Mouse (Mus musculus): ENCODE results near the gene AC134908.4. TPM values are rescaled to one million over a fixed set of nuclear protein-coding genes. Genes with fewer than 3 reads are reported as not detected.

AC134908.4 gene
- polyA plus RNA-seq, 1 experiment from 2014 or later = not detected

- no peak for ATAC-seq (ENCODE audit: low read depth)
- no peaks in the 10 kb centered on the region for H3K4me1 ChIP-seq (replicated peaks; ENCODE audit: control insufficient read depth, insufficient read depth, low read length)
- no peak overlapping the region for H3K27ac ChIP-seq (ENCODE audit: low read length)
- no peaks in the 10 kb centered on the region for H3K9me3 ChIP-seq (ENCODE audit: control insufficient read depth, low read length)
- H3K4me2 ChIP-seq (ENCODE audit: low read depth, low read length) = no peak overlapping the region
- no peak overlapping the region for H3K4me3 ChIP-seq (ENCODE audit: low read length)
- no peaks in the 10 kb centered on the region for H3K36me3 ChIP-seq (ENCODE audit: control insufficient read depth, insufficient read depth, low read length)
- no peaks in the 10 kb centered on the region for H3K27me3 ChIP-seq (ENCODE audit: control insufficient read depth, insufficient read depth, low read depth, low read length)
- WGBS = 62% methylated on average over 5 of the region's 5 CpGs
- H3K9ac ChIP-seq (ENCODE audit: low read length) = no peak overlapping the region
These were observed 29.6 kb downstream of the AC134908.4 start for GRCm38 (mm10) chr17:25765886-25766285.

- Histone ChIP-seq H3K4me3 (ENCODE audit: low read length) (no peak overlapping the region), H3K27me3 (ENCODE audit: control insufficient read depth, insufficient read depth, low read depth, low read length) (no peaks in the 10 kb centered on the region), H3K4me2 (ENCODE audit: low read depth, low read length) (no peak overlapping the region), H3K4me1 (replicated peaks; ENCODE audit: control insufficient read depth, insufficient read depth, low read length) (no peaks in the 10 kb centered on the region), H3K9ac (ENCODE audit: low read length) (no peak overlapping the region), H3K36me3 (ENCODE audit: control insufficient read depth, insufficient read depth, low read length) (no peaks in the 10 kb centered on the region), H3K27ac (ENCODE audit: low read length) (no peak overlapping the region), H3K9me3 (ENCODE audit: control insufficient read depth, low read length) (no peaks in the 10 kb centered on the region)
- 51% methylated on average over 3 of the region's 3 CpGs for WGBS
- ATAC-seq (ENCODE audit: low read depth) = no peak
These were observed 32.9 kb downstream of the AC134908.4 start for GRCm38 (mm10) chr17:25762591-25762990.

GRCm38 (mm10) chr17:25761561-25761970 is 33.9 kb downstream of the AC134908.4 start:
- Histone ChIP-seq H3K4me1 (replicated peaks; ENCODE audit: control insufficient read depth, insufficient read depth, low read length) (no peaks in the 10 kb centered on the region), H3K4me3 (ENCODE audit: low read length) (no peak overlapping the region), H3K9me3 (ENCODE audit: control insufficient read depth, low read length) (no peaks in the 10 kb centered on the region), H3K27me3 (ENCODE audit: control insufficient read depth, insufficient read depth, low read depth, low read length) (no peaks in the 10 kb centered on the region), H3K27ac (ENCODE audit: low read length) (no peak overlapping the region), H3K4me2 (ENCODE audit: low read depth, low read length) (no peak overlapping the region), H3K36me3 (ENCODE audit: control insufficient read depth, insufficient read depth, low read length) (no peaks in the 10 kb centered on the region), H3K9ac (ENCODE audit: low read length) (no peak overlapping the region)
- ATAC-seq (ENCODE audit: low read depth) = no peak
- WGBS = 21% methylated on average over 4 of the region's 4 CpGs

- H3K9me3 ChIP-seq (ENCODE audit: control insufficient read depth, low read length) = no peaks in the 10 kb centered on the region
- no peak overlapping the region for H3K9ac ChIP-seq (ENCODE audit: low read length)
- no peak overlapping the region for H3K4me2 ChIP-seq (ENCODE audit: low read depth, low read length)
- no peaks in the 10 kb centered on the region for H3K36me3 ChIP-seq (ENCODE audit: control insufficient read depth, insufficient read depth, low read length)
- peaks cover 6% of the 10 kb centered on the region for H3K4me1 ChIP-seq (replicated peaks; ENCODE audit: control insufficient read depth, insufficient read depth, low read length)
- H3K27me3 ChIP-seq (ENCODE audit: control insufficient read depth, insufficient read depth, low read depth, low read length) = no peaks in the 10 kb centered on the region
- ATAC-seq (ENCODE audit: low read depth) = no peak
- WGBS = 62% methylated on average over 8 of the region's 8 CpGs
- no peak overlapping the region for H3K27ac ChIP-seq (ENCODE audit: low read length)
- no peak overlapping the region for H3K4me3 ChIP-seq (ENCODE audit: low read length)
These were observed 35.3 kb downstream of the AC134908.4 start for GRCm38 (mm10) chr17:25760148-25760547.

- H3K27ac ChIP-seq (ENCODE audit: low read length) = no peak overlapping the region
- 36% methylated on average over 3 of the region's 3 CpGs for WGBS
- H3K4me2 ChIP-seq (ENCODE audit: low read depth, low read length) = no peak overlapping the region
These were observed 37.8 kb downstream of the AC134908.4 start for GRCm38 (mm10) chr17:25757691-25758090.

GRCm38 (mm10) chr17:25756378-25757242 is 38.8 kb downstream of the AC134908.4 start:
- Histone ChIP-seq H3K36me3 (ENCODE audit: control insufficient read depth, insufficient read depth, low read length) (no peaks in the 10 kb centered on the region), H3K4me2 (ENCODE audit: low read depth, low read length) (no peak overlapping the region), H3K4me3 (ENCODE audit: low read length) (no peak overlapping the region), H3K27ac (ENCODE audit: low read length) (peak overlapping the region; percentile 86), H3K4me1 (replicated peaks; ENCODE audit: control insufficient read depth, insufficient read depth, low read length) (peaks cover 7% of the 10 kb centered on the region), H3K27me3 (ENCODE audit: control insufficient read depth, insufficient read depth, low read depth, low read length) (no peaks in the 10 kb centered on the region), H3K9ac (ENCODE audit: low read length) (no peak overlapping the region), H3K9me3 (ENCODE audit: control insufficient read depth, low read length) (no peaks in the 10 kb centered on the region)
- peak; percentile 72 for ATAC-seq (ENCODE audit: low read depth)
- WGBS = 55% methylated on average over 9 of the region's 9 CpGs

More at GRCm38 (mm10) chr17:25757691-25758090, 37.8 kb downstream of the AC134908.4 start:
- Histone ChIP-seq H3K4me1 (replicated peaks; ENCODE audit: control insufficient read depth, insufficient read depth, low read length) (peaks cover 6% of the 10 kb centered on the region), H3K4me3 (ENCODE audit: low read length) (no peak overlapping the region), H3K27me3 (ENCODE audit: control insufficient read depth, insufficient read depth, low read depth, low read length) (no peaks in the 10 kb centered on the region), H3K36me3 (ENCODE audit: control insufficient read depth, insufficient read depth, low read length) (no peaks in the 10 kb centered on the region), H3K9me3 (ENCODE audit: control insufficient read depth, low read length) (no peaks in the 10 kb centered on the region), H3K9ac (ENCODE audit: low read length) (no peak overlapping the region)
- ATAC-seq (ENCODE audit: low read depth) = no peak

- Histone ChIP-seq H3K36me3 (ENCODE audit: control insufficient read depth, insufficient read depth, low read length) (no peaks in the 10 kb centered on the region), H3K27ac (ENCODE audit: low read length) (peak overlapping the region; percentile 86), H3K27me3 (ENCODE audit: control insufficient read depth, insufficient read depth, low read depth, low read length) (no peaks in the 10 kb centered on the region), H3K9ac (ENCODE audit: low read length) (peak overlapping the region; percentile 24; the same call in 1 of the 2 replicates), H3K9me3 (ENCODE audit: control insufficient read depth, low read length) (no peaks in the 10 kb centered on the region), H3K4me2 (ENCODE audit: low read depth, low read length) (no peak overlapping the region), H3K4me3 (ENCODE audit: low read length) (no peak overlapping the region), H3K4me1 (replicated peaks; ENCODE audit: control insufficient read depth, insufficient read depth, low read length) (peaks cover 13% of the 10 kb centered on the region)
- peak; percentile 67 for ATAC-seq (ENCODE audit: low read depth)
- 12% methylated on average over 4 of the region's 4 CpGs for WGBS
These were observed 39.7 kb downstream of the AC134908.4 start for GRCm38 (mm10) chr17:25755627-25756377.

- 63% methylated on average over 4 of the region's 4 CpGs for WGBS
- no peaks in the 10 kb centered on the region for H3K9me3 ChIP-seq (ENCODE audit: control insufficient read depth, low read length)
- H3K27me3 ChIP-seq (ENCODE audit: control insufficient read depth, insufficient read depth, low read depth, low read length) = no peaks in the 10 kb centered on the region
- H3K36me3 ChIP-seq (ENCODE audit: control insufficient read depth, insufficient read depth, low read length) = no peaks in the 10 kb centered on the region
- ATAC-seq (ENCODE audit: low read depth) = no peak
- no peak overlapping the region for H3K4me2 ChIP-seq (ENCODE audit: low read depth, low read length)
- H3K27ac ChIP-seq (ENCODE audit: low read length) = peak overlapping the region; percentile 59
- no peak overlapping the region for H3K4me3 ChIP-seq (ENCODE audit: low read length)
- no peak overlapping the region for H3K9ac ChIP-seq (ENCODE audit: low read length)
- H3K4me1 ChIP-seq (replicated peaks; ENCODE audit: control insufficient read depth, insufficient read depth, low read length) = peaks cover 13% of the 10 kb centered on the region
These were observed 40.4 kb downstream of the AC134908.4 start for GRCm38 (mm10) chr17:25755086-25755485.

- Histone ChIP-seq H3K4me2 (ENCODE audit: low read depth, low read length) (no peak within 1 kb of the TSS), H3K9ac (ENCODE audit: low read length) (no peak within 1 kb of the TSS), H3K4me1 (replicated peaks; ENCODE audit: control insufficient read depth, insufficient read depth, low read length) (peaks cover 13% of the 10 kb centered on the region), H3K4me3 (ENCODE audit: low read length) (no peak within 1 kb of the TSS), H3K36me3 (ENCODE audit: control insufficient read depth, insufficient read depth, low read length) (no peaks in the 10 kb centered on the region), H3K27me3 (ENCODE audit: control insufficient read depth, insufficient read depth, low read depth, low read length) (no peaks in the 10 kb centered on the region), H3K27ac (ENCODE audit: low read length) (peak within 1 kb of the TSS; percentile 59), H3K9me3 (ENCODE audit: control insufficient read depth, low read length) (no peaks in the 10 kb centered on the region)
- 74% methylated on average over 9 of the region's 9 CpGs for WGBS
- ATAC-seq (ENCODE audit: low read depth) = no peak
These were observed 41.2 kb downstream of the AC134908.4 start, which contains the start of gene Msln for GRCm38 (mm10) chr17:25754241-25754640. Gene Msln, minus strand, starts transcription at chr17:25754378.

Measured in lung, embryonic 16.5 days (tissue).